Comparison of ENCODE assay signal across 25 mouse cellular contexts in genomic region chr4:125584676-125585075, GRCm38 (mm10).
"Had no signal": no experiment of that assay in that cellular context is flagged by ENCODE, and none has a peak within 500 bp of the region (broad histone marks: within the 10 kb centered on the region; RNA-seq: fewer than 3 reads in every experiment).

No protein-coding gene starts in this region.

- H3K9ac ChIP-seq: heart, embryonic 12.5 days; hindbrain, embryonic 14.5 days; intestine, embryonic 15.5 days; limb, embryonic 12.5 days; liver, embryonic 13.5 days; liver, embryonic 15.5 days; liver, postnatal 0 days had no signal

- H3K9me3 ChIP-seq: heart, embryonic 10.5 days; heart, embryonic 12.5 days; intestine, embryonic 15.5 days; limb, embryonic 10.5 days; limb, embryonic 12.5 days; liver, embryonic 13.5 days; liver, embryonic 15.5 days had no signal

- ATAC-seq: inflammation-experienced regulatory T-cells, adult 6 months; intestine, embryonic 15.5 days; intestine, postnatal 0 days; liver, postnatal 0 days had no signal

- H3K27me3 ChIP-seq: liver, embryonic 15.5 days had no signal

- H3K4me3 ChIP-seq: gastrocnemius, adult 2 months; heart, embryonic 10.5 days; heart, embryonic 12.5 days; intestine, embryonic 15.5 days; layer of hippocampus, adult 2 months; limb, embryonic 10.5 days; limb, embryonic 12.5 days; liver, embryonic 13.5 days; liver, embryonic 15.5 days had no signal

- DNase-seq: gastrocnemius, adult 2 months; gastrocnemius, postnatal 10 days; gastrocnemius, postnatal 25 days; heart, adult 18-20 months; heart, postnatal 10 days; heart, postnatal 4 days; kidney, adult 18-20 months; kidney, adult 8-10 months; kidney, postnatal 10 days; kidney, postnatal 25 days; kidney, postnatal 4 days; liver; liver, embryonic 13.5 days; liver, postnatal 0 days had no signal

- H3K27ac ChIP-seq: gastrocnemius, adult 2 months; heart, embryonic 10.5 days; hindbrain, embryonic 14.5 days; intestine, embryonic 15.5 days; layer of hippocampus, adult 2 months; limb, embryonic 10.5 days; limb, embryonic 12.5 days; liver, embryonic 13.5 days; liver, embryonic 15.5 days had no signal

- H3K4me2 ChIP-seq: heart, embryonic 12.5 days; hindbrain, embryonic 14.5 days; intestine, embryonic 15.5 days; limb, embryonic 12.5 days; liver, embryonic 11.5 days; liver, embryonic 13.5 days; liver, embryonic 15.5 days had no signal

- H3K4me1 ChIP-seq: heart, embryonic 12.5 days; liver, embryonic 13.5 days; liver, embryonic 15.5 days had no signal

- H3K36me3 ChIP-seq: heart, embryonic 10.5 days; heart, embryonic 12.5 days; intestine, embryonic 15.5 days; limb, embryonic 10.5 days; limb, embryonic 12.5 days; liver, embryonic 13.5 days; liver, embryonic 15.5 days had no signal
